16 mouse cellular contexts compared by ENCODE assay signal in genomic region chr19:59452321-59452720, GRCm38 (mm10). TPM values are rescaled to one million over a fixed set of nuclear protein-coding genes. Genes with fewer than 3 reads are reported as not detected.
"Had no signal": no experiment of that assay in that cellular context is flagged by ENCODE, and none has a peak within 500 bp of the region (broad histone marks: within the 10 kb centered on the region; RNA-seq: fewer than 3 reads in every experiment).

No protein-coding gene starts in this region.

- ATAC-seq: lung, postnatal 0 days; midbrain, embryonic 15.5 days had no signal

- H3K36me3 ChIP-seq: kidney, embryonic 15.5 days; limb, embryonic 10.5 days; liver, embryonic 15.5 days; midbrain, embryonic 15.5 days; neural tube, embryonic 13.5 days had no signal

- H3K4me2 ChIP-seq: liver, embryonic 11.5 days; liver, embryonic 15.5 days had no signal

- H3K4me3 ChIP-seq: left cerebral cortex, adult 2 months; liver, embryonic 15.5 days had no signal

- H3K4me1 ChIP-seq: liver, embryonic 15.5 days had no signal

- H3K9ac ChIP-seq: liver, embryonic 15.5 days; midbrain, embryonic 15.5 days; neural tube, embryonic 13.5 days had no signal

- H3K27ac ChIP-seq: kidney, embryonic 15.5 days; left cerebral cortex, adult 2 months; liver, embryonic 15.5 days; midbrain, embryonic 15.5 days; neural tube, embryonic 13.5 days had no signal

- DNase-seq: kidney, postnatal 25 days; lung, adult 2 months; lung, postnatal 36 days; right cerebral cortex, postnatal 14 days; thymus, postnatal 36 days had no signal

- H3K9me3 ChIP-seq: kidney, embryonic 15.5 days; limb, embryonic 10.5 days; liver, embryonic 15.5 days; midbrain, embryonic 15.5 days; neural tube, embryonic 13.5 days had no signal

RNA-seq across cellular contexts. Expression of gene Emx2, which starts 5.9 kb away (rescaled TPM):
- total RNA-seq: megakaryocyte progenitor cell, adult 5-6 weeks; monocyte, adult 5-6 weeks had no signal
- polyA plus RNA-seq: lung, adult 2 months; lung, postnatal 0 days; neural tube, embryonic 13.5 days; spleen, adult 2 months had no signal
